Mouse (Mus musculus) midbrain, embryonic 11.5 days (tissue): ENCODE results near the gene Elovl6. TPM values are rescaled to one million over a fixed set of nuclear protein-coding genes. Genes with fewer than 3 reads are reported as not detected.

Experiments
- ATAC-seq: fragments of 200-750 bp; cut with Nextera tagmentation; 2 replicates; pipeline ENCODE4 v1.8.0; 2017; ENCODE audit warnings: moderate TSS enrichment, moderate library complexity; ENCODE audit not compliant: low FRiP score
- DNase-seq: peaks from one replicate; pipeline ENCODE4 v3.0.0; 2015; ENCODE audit warnings: low spot score; ENCODE audit errors: missing footprints
- H3K27ac ChIP-seq: fragments of 300-500 bp; sonication (generic); 2 replicates; pipeline ENCODE4 v1.5.1; 2014; ENCODE audit warnings: low read depth, low read length
- H3K27me3 ChIP-seq: fragments of 300-500 bp; sonication (generic); 2 replicates; pipeline ENCODE4 v1.6.1; 2014; ENCODE audit warnings: mild to moderate bottlenecking, low read length, moderate library complexity, mixed read lengths; ENCODE audit not compliant: control insufficient read depth, insufficient read depth
- H3K36me3 ChIP-seq: fragments of 300-500 bp; sonication (generic); 2 replicates; pipeline ENCODE4 v1.6.1; 2014; ENCODE audit warnings: mild to moderate bottlenecking, low read length, moderate library complexity, mixed read lengths; ENCODE audit not compliant: control insufficient read depth, insufficient read depth
- H3K4me1 ChIP-seq: fragments of 300-500 bp; sonication (generic); 2 replicates; pipeline ENCODE4 v1.6.1; 2014; ENCODE audit warnings: low read length; ENCODE audit not compliant: control insufficient read depth, insufficient read depth
- H3K4me2 ChIP-seq: fragments of 300-500 bp; sonication (generic); 2 replicates; pipeline ENCODE4 v1.6.1; 2014; ENCODE audit warnings: mild to moderate bottlenecking, moderate library complexity
- H3K4me3 ChIP-seq: fragments of 300-500 bp; sonication (generic); 2 replicates; pipeline ENCODE4 v1.5.1; 2014; ENCODE audit warnings: low read depth, low read length
- H3K9ac ChIP-seq: fragments of 300-500 bp; sonication (generic); 2 replicates; pipeline ENCODE4 v1.6.1; 2014; ENCODE audit warnings: low read length
- H3K9me3 ChIP-seq: fragments of 300-500 bp; sonication (generic); 2 replicates; pipeline ENCODE4 v1.6.1; 2016; ENCODE audit warnings: low read length; ENCODE audit not compliant: control insufficient read depth
- WGBS: fragments of 180-500 bp; shearing (Covaris S2); extraction: QIAGEN DNeasy Blood & Tissue Kit; methylation state at CpG from one replicate; pipeline ENCODE4 v1.1.7; 2014; 5-methylcytosine and 5-hydroxymethylcytosine counted together
- polyA plus RNA-seq: library from polyadenylated mRNA; unstranded; fragments of >200 nt; fragmentation: Nextera tagmentation; extraction: Ambion mirVana; gene quantifications from 2 replicates; pipeline ENCODE4 v1.2.1, GENCODE M21; 2014

Elovl6 gene
- polyA plus RNA-seq, 1 experiment from 2014 or later = 40.9 TPM

DNA sequence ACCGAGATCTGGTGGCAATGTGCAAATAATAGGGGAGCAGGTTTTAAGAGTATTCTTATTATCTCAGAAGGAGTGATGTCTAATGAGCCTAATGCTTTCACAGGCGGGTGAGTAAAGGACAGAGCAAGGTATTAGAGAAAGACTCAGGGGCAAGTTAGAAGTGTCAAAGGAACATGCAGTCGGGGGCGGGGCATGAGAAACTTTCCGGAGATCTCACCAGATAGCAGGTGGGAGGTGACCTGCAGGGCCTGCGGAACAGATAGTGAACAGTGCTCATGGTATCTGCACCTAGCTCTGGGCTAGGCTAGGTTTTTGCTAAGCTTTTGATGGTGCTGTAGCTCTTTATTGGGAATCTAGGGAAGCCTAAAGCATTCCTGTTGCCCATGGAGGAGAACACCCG lies 25.4 kb downstream of the Elovl6 start:
- no peak for ATAC-seq
- H3K27me3 ChIP-seq = no peaks in the 10 kb centered on the region
- DNase-seq = no peak

GRCm38 (mm10) chr3:129558016-129558955 lies 26.1 kb downstream of the Elovl6 start:
- H3K9me3 ChIP-seq = no peaks in the 10 kb centered on the region
- H3K36me3 ChIP-seq = no peaks in the 10 kb centered on the region; the same call in 1 of the 2 replicates
- no peaks in the 10 kb centered on the region for H3K4me1 ChIP-seq
- WGBS = 90% methylated on average over 22 of the region's 22 CpGs
- ATAC-seq (no peak), DNase-seq (no peak)
- H3K27ac ChIP-seq = no peak overlapping the region
- no peak overlapping the region for H3K4me3 ChIP-seq
- no peak overlapping the region for H3K9ac ChIP-seq
- no peak overlapping the region for H3K4me2 ChIP-seq
- H3K27me3 ChIP-seq = no peaks in the 10 kb centered on the region

More for the DNA sequence above, 25.4 kb downstream of the Elovl6 start:
- H3K9me3 ChIP-seq = no peaks in the 10 kb centered on the region
- 91% methylated on average over 7 of the region's 7 CpGs for WGBS
- no peak overlapping the region for H3K4me3 ChIP-seq
- H3K4me2 ChIP-seq = no peak overlapping the region
- H3K9ac ChIP-seq = no peak overlapping the region
- no peaks in the 10 kb centered on the region for H3K4me1 ChIP-seq
- no peak overlapping the region for H3K27ac ChIP-seq
- H3K36me3 ChIP-seq = no peaks in the 10 kb centered on the region; the same call in 1 of the 2 replicates

DNA sequence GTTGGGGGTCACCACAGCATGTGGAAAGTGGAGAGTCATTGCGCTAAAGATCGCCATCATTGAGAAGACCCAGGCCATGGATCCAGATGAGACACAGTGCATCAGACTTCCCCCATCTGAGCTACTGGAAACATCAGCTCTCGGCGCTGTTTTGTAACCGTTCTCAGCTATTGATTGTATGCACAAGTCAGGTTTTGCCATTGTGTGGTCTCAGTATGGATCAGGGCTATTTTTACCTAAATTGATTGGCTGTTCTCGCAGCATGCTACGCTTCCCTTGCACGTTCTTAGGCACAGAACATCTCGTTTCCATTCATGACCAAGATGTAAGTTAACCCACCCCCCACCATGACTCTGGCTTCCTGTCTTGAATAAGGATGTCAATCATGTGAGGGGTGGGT lies 27.9 kb downstream of the Elovl6 start:
- Histone ChIP-seq H3K27ac (no peak overlapping the region), H3K36me3 (no peaks in the 10 kb centered on the region; the same call in 1 of the 2 replicates), H3K9ac (no peak overlapping the region), H3K9me3 (no peaks in the 10 kb centered on the region), H3K4me2 (no peak overlapping the region), H3K27me3 (no peaks in the 10 kb centered on the region), H3K4me3 (no peak overlapping the region), H3K4me1 (no peaks in the 10 kb centered on the region)
- DNase-seq = no peak
- no peak for ATAC-seq
- 90% methylated on average over 9 of the region's 9 CpGs for WGBS

GRCm38 (mm10) chr3:129561011-129561410 lies 28.9 kb downstream of the Elovl6 start:
- Histone ChIP-seq H3K9me3 (no peaks in the 10 kb centered on the region), H3K27me3 (no peaks in the 10 kb centered on the region), H3K4me1 (no peaks in the 10 kb centered on the region), H3K9ac (no peak overlapping the region), H3K27ac (no peak overlapping the region), H3K36me3 (no peaks in the 10 kb centered on the region; the same call in 1 of the 2 replicates), H3K4me2 (no peak overlapping the region), H3K4me3 (no peak overlapping the region)
- DNase-seq (no peak), ATAC-seq (no peak)
- WGBS = 94% methylated on average over 10 of the region's 10 CpGs

DNA sequence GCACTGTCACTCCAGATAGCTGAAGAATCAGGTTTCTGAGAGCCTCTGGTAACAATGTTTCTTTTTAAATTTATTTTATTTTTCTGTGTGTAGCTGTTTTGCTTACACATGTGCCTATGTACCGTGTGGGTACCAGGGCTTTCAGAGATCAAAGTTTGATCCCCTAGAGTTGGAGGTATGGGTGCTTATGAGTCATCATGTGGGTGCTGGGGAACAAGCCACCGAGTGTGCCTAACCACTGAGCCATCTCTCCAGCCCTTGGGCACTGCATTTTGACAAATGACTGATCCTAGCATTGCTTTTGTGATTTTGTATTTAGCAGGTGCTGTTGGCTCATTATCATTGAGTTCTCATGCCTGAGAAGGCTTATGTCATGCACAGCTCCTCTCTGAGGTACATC lies 29.7 kb downstream of the Elovl6 start:
- ATAC-seq (no peak), DNase-seq (no peak)
- no peaks in the 10 kb centered on the region; the same call in 1 of the 2 replicates for H3K36me3 ChIP-seq
- H3K9me3 ChIP-seq = no peaks in the 10 kb centered on the region
- H3K27me3 ChIP-seq = no peaks in the 10 kb centered on the region
- no peaks in the 10 kb centered on the region for H3K4me1 ChIP-seq
- no peak overlapping the region for H3K4me3 ChIP-seq
- H3K9ac ChIP-seq = no peak overlapping the region
- no peak overlapping the region for H3K27ac ChIP-seq
- 93% methylated on average over 2 of the region's 2 CpGs for WGBS
- H3K4me2 ChIP-seq = no peak overlapping the region

DNA sequence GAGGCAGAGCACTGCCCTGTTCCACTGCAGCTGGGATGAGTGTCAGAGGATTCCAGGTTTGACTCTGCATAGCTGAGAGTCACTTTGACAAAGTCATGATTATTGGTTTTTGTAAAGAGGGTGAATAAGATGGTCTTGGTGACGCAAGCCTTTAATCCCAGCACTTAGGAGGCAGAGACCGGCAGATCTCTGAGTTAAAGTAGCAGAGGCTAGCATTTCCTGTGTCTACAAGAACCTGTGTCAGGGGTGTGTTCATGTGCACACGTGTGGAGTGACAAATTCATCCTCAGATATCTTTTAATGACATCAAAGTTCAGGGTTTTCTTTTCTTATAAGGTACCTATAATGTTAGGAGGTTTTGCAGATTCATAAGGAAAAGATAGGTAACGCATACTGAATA lies 30.3 kb downstream of the Elovl6 start:
- H3K27me3 ChIP-seq = no peaks in the 10 kb centered on the region
- H3K4me1 ChIP-seq = no peaks in the 10 kb centered on the region
- no peaks in the 10 kb centered on the region; the same call in 1 of the 2 replicates for H3K36me3 ChIP-seq
- no peaks in the 10 kb centered on the region for H3K9me3 ChIP-seq
- H3K27ac ChIP-seq = no peak overlapping the region
- no peak overlapping the region for H3K9ac ChIP-seq
- no peak for DNase-seq
- no peak overlapping the region for H3K4me3 ChIP-seq
- no peak overlapping the region for H3K4me2 ChIP-seq
- ATAC-seq = no peak
- 93% methylated on average over 4 of the region's 4 CpGs for WGBS

GRCm38 (mm10) chr3:129563807-129564206 lies 31.7 kb downstream of the Elovl6 start:
- no peak overlapping the region for H3K4me2 ChIP-seq
- H3K27me3 ChIP-seq = no peaks in the 10 kb centered on the region
- no peak overlapping the region for H3K27ac ChIP-seq
- DNase-seq (no peak), ATAC-seq (no peak)
- no peak overlapping the region for H3K9ac ChIP-seq
- no peaks in the 10 kb centered on the region for H3K9me3 ChIP-seq
- no peak overlapping the region for H3K4me3 ChIP-seq
- no peaks in the 10 kb centered on the region for H3K4me1 ChIP-seq
- no peaks in the 10 kb centered on the region; the same call in 1 of the 2 replicates for H3K36me3 ChIP-seq
- 91% methylated on average over 4 of the region's 4 CpGs for WGBS

DNA sequence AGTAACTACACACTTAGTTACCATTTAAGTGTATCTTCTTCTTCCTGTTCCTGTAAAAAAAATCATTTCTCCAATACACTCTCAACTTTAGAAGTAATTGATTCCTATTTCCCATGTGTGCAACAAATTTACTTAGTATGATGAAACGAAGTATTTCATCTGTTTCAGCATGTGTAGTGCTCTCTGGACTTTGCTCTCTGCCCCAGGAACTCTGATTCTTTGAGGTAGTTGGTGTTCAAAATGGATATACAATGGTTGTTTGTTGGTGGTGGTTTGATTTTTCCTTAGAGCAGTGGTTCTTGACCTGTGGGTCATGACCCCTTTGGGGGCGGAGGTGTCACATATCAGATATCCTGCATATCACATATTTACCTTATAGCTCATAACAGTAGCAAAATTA lies 32.7 kb downstream of the Elovl6 start:
- no peak overlapping the region for H3K4me3 ChIP-seq
- no peaks in the 10 kb centered on the region for H3K27me3 ChIP-seq
- DNase-seq (no peak), ATAC-seq (no peak)
- no peaks in the 10 kb centered on the region for H3K4me1 ChIP-seq
- no peak overlapping the region for H3K9ac ChIP-seq
- no peak overlapping the region for H3K4me2 ChIP-seq
- no peaks in the 10 kb centered on the region; the same call in 1 of the 2 replicates for H3K36me3 ChIP-seq
- H3K9me3 ChIP-seq = no peaks in the 10 kb centered on the region
- WGBS = 92% methylated on average over 2 of the region's 2 CpGs
- H3K27ac ChIP-seq = no peak overlapping the region

DNA sequence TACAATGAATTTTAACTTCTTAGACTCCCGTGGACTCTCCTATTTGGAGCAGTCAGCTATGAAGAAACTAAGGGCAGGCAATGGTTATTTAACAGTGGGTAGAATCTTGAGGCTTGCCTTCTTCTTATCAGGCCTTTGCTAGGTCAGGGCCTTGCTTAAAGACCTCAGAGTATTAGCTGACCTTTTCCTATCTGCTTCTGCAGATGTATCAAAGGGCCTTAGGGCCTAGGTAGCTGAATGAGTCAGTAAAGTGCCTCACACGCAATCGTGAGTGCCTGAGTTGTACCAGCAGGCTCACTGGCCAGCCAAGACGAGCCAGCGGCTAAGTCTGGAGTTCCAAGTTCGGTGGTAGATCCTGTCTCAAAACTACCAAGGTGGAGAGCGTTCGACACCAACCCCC lies 33.3 kb downstream of the Elovl6 start:
- H3K27me3 ChIP-seq = no peaks in the 10 kb centered on the region

More for the DNA sequence above, 33.3 kb downstream of the Elovl6 start:
- DNase-seq (no peak), ATAC-seq (no peak)
- Histone ChIP-seq H3K4me1 (no peaks in the 10 kb centered on the region), H3K4me2 (no peak overlapping the region), H3K27ac (no peak overlapping the region), H3K4me3 (no peak overlapping the region), H3K9me3 (no peaks in the 10 kb centered on the region), H3K36me3 (no peaks in the 10 kb centered on the region), H3K9ac (no peak overlapping the region)
- WGBS = 92% methylated on average over 8 of the region's 8 CpGs
